Mouse (Mus musculus) liver, adult 2 months (tissue): Measurements from ENCODE around the gene Cabin1.

ENCODE experiments used
- CTCF ChIP-seq: fragments of 200-500 bp; IDR thresholded peaks from 2 replicates; pipeline ENCODE4 v1.5.1; 2011; ENCODE audit warnings: low read depth, low read length, control low read depth
- POLR2A ChIP-seq: fragments of 200-500 bp; IDR thresholded peaks from 2 replicates; pipeline ENCODE4 v1.6.1; 2011; ENCODE audit warnings: low read length, control low read depth; ENCODE audit not compliant: insufficient read depth; ENCODE audit errors: extremely low read depth

GRCm38 (mm10) chr10:75713026-75713425 lies 51.1 kb downstream of the Cabin1 start:
- TF ChIP-seq CTCF (no peak), POLR2A (no peak)
